Mouse (Mus musculus): ENCODE data around the gene Lrrc73. TPM values are rescaled to one million over a fixed set of nuclear protein-coding genes. Genes with fewer than 3 reads are reported as not detected.
A peak's percentile ranks its signal among the peaks of the same experiment; 100 is the strongest.

Gene Lrrc73
- total RNA-seq, 2 experiments from 2014 or later, result 6.0 to 7.9 TPM

GRCm38 (mm10) chr17:46258279-46259053, 5.1 kb downstream of the Lrrc73 start:
- DNase-seq (ENCODE audit: low spot score in 2 of 2), result no peak

DNA sequence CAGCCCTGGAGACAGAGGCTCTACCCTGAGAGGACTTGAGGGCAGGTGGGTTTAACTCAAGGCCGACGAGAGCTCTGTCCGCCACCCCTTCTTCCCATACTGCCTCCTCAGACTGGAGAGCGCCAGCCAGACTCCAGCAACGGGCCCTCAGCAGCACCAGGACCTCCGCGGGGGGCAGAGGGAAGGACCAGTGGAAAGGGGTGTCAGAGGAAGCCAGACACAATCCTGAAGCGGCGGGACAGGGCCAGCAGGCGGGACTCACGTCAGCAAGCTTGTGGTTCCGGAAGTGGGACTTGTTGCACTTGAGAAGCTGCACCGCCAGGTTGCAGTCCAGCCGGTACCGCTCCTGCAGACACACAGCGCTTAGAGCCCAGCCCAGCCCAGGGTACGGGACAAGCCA, 6.3 kb downstream of the Lrrc73 start:
- no peak for DNase-seq (ENCODE audit: low spot score in 2 of 2)

DNA sequence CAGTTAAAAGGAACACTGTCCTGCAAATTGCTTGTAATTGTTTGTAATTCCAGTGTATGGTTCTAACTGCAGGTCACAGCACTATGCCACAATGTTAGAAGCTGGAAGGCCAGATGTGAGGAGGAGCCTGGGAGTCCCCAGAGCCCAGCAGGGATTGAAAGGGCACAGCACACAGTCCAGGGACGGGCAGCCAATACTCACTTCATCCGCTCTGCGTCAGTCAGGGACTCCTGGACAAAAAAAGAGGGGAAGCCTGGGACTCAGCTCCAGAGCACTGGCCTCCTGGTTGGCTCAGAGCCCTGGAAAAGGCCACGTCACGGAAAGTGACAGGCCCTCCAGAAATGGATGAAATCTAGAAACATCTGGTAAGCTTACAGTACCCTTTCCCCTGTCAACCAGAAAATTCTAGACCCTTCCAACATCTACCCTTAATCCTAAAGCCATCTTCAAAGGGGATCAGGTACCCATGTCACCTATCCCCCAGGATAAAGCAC, 8.9 kb downstream of the Lrrc73 start:
- DNase-seq (ENCODE audit: low spot score in 2 of 2), result no peak

- no peak for DNase-seq (ENCODE audit: low spot score in 2 of 2)
Measured at GRCm38 (mm10) chr17:46265502-46265901, 12.2 kb downstream of the Lrrc73 start.

DNA sequence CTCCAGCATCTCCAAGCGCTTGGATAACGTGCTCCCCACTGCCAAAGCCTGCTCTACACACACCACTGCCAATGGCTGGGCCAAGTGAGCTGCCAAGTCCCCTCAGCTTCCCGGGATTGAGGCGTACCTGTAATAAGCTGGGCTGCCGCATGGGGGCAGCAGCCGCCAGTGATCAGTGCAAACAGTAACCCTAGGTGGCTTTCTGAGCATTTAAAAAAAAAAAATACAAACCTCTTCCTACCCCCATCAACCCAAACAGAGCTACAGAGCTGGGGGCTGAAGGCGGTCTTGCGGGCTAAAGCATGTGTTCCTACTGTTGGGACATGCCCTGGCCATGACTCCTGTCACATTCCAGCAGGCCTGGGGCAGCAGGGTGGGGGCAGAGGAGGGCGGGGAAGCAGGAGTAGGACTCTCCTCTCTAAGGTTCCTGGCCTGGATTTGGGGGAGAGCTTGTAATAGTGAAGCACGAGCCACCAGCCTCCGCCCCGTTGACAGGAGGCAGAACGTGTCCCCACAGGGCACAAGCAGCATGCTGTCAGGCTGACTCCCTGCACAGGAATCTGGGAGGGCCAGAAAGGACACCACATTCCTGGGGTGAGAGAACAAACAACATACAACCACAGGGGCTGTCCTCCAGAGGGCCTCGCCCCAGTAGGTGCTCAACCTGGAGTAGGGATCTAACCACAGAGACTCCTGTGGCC, 12.7 kb downstream of the Lrrc73 start:
- peak; percentile 80 for DNase-seq (ENCODE audit: low spot score in 2 of 2)

- DNase-seq (ENCODE audit: low spot score in 2 of 2), result no peak
Measured at GRCm38 (mm10) chr17:46266986-46267385, 13.7 kb downstream of the Lrrc73 start.

GRCm38 (mm10) chr17:46267511-46267910, 14.2 kb downstream of the Lrrc73 start:
- DNase-seq (ENCODE audit: low spot score in 2 of 2), result no peak

- DNase-seq (ENCODE audit: low spot score in 2 of 2), result no peak
Measured at GRCm38 (mm10) chr17:46268026-46268720, 14.8 kb downstream of the Lrrc73 start.

DNA sequence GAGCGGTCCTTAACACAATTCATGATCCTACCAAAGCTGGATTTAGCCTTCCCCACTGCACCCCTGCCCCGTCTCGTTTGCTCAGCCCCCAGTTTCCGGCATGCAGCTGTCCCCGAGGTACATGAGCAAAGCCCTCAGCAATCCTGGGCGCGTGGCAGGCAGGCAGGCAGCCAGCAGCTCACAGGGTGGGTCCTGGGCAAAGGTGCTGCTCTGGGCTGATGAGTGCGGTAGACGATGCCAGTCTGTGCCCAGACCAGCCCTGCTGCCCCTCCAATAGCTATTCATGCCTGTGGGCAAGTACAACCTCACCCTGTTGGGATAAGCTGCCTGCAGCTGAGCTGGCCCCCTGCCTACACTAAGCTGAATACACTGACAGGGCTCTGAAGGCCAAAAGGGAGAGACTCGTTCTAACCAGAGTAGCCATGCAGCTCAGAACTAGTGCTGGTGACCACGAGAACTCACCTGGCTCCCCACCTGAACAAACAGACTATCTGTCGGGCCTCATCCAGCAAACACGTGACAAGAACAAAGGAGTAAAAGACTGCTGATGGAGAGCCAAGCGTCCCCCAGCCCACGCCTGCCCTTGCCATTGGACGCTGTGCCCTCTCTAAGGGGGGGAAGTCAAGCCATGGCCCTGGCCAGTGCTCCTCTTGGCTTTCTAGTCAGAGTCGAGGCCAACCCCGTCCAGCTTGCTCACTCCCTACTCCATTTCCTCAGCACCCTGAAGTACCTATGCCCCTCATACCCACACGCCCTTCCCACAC, 16.6 kb downstream of the Lrrc73 start:
- DNase-seq (ENCODE audit: low spot score in 2 of 2), result no peak

DNA sequence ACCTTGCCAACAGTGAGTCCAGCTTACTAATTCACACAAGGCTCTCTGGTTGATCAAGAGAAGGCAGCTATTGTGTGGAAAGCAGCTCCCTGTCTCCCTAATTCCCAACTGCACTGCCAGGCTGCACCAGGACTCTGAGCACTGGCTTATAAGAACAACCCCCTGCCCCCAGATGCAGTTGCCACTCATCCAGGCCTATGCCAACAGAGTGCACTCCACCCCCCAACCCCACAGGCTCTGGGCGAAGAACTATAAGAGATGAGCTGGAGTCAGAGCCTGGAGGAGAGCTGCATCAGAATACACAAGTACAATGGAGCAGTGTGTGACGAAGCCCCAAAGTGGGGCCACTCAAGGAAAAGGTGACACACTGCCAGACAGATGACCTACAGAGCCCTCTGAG, 18.7 kb downstream of the Lrrc73 start:
- peak in 1 of 2 experiments; percentile 17 for DNase-seq (ENCODE audit: low spot score in 2 of 2)

DNA sequence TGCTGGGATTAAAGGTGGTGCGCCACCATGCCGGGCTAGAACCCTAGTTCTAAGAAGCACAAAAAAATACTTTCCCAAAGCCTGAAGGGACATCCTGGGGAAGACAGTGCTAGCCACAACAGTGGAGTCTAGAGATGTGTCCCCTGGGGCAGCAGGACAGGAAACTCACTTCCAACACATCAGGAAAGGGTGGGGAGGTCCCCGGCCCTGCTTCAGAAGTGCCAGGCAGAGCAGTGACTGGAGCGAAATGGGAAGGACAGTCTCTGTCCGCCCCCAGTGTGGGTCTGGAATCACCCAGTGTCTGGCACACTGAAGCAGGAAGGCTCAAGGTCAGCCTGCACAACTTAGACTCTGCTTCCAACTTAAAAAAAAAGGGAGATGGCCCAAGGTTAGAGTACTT, 19.3 kb downstream of the Lrrc73 start:
- DNase-seq (ENCODE audit: low spot score in 2 of 2), result peak in 1 of 2 experiments; percentile 41

DNA sequence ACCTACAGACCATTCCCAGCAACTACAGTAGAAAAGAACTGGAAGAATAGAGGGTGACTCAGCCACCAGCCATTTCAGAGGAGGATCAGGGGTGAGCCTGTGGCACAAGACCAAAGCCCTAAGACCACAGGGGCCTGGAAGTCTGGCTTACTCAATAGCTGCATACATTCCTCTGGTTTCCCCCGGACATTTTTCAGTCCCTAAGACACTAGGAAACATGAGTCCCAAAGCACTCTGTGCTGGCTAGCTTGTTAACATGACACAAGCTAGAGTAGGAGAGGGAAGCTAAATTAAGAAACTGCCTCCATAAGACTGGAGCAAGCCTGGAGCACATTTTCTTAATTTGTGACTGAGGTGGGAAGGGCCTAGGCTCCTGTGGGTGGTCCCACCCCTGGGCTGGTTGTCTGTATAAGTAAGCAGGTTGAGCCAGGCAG, 20.5 kb downstream of the Lrrc73 start:
- DNase-seq (ENCODE audit: low spot score in 2 of 2), result no peak

DNA sequence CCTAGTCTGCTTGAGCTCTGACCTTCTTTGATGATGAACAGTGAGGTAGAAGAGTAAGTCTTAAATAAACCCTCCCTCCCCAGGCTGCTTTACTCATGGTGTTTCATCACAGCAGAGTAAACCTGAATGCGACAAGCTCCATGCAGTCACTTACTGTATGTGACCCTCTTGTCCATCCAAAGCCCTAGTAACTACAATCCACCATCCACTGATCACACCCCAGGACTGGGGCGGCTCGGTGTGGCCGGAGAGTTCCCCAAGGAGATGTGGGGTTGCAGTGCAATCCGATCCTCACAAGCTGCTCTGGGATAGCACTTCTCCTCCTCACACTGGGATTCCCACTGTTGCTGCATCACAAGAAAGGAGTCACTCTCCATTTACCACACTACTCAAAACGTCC, 21.1 kb downstream of the Lrrc73 start:
- DNase-seq (ENCODE audit: low spot score in 2 of 2), result no peak

- no peak for DNase-seq (ENCODE audit: low spot score in 2 of 2)
Measured at GRCm38 (mm10) chr17:46275034-46275433, 21.7 kb downstream of the Lrrc73 start.

GRCm38 (mm10) chr17:46275506-46275905, 22.2 kb downstream of the Lrrc73 start:
- DNase-seq (ENCODE audit: low spot score in 2 of 2), result no peak

- peak in 1 of 2 experiments; percentile 21 for DNase-seq (ENCODE audit: low spot score in 2 of 2)
Measured at GRCm38 (mm10) chr17:46277586-46277985, 24.3 kb downstream of the Lrrc73 start.

DNA sequence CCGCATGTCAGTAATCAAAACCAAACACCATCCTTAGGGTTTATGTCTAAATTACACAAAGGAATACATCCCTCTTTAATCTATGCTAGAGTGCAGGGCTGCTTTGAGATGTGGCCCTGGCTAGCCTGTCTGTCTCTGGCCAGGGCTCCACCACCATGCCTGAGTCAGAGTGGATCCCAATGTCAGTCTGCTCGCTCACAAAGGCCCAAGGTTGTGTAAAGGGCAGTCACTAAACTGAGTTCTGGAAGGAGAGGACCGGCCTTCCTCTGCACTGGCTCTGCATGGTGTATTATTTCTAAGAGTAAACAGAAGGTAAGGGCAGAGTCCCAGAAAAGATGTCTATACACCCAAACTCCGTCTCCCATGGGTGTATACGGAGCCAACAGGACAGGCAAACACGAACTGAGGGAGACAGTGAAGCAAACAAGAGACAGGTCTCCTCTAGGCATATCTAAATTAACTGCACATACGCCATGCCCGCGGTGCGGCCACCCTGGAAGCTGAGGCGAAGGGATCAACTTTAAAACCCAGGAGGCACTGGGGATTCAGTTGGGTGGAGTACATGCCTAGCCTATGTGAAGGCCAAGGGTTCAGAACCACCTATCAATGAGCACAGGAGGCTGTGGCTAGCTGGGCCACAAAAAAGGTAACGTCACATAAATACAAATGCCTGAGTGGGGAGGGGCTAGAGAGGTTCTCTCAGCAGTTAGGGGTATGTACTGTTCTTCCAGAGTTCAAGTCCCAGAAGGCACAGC, 24.9 kb downstream of the Lrrc73 start:
- DNase-seq (ENCODE audit: low spot score in 2 of 2), result peak in 1 of 2 experiments; percentile 21

GRCm38 (mm10) chr17:46282483-46283123, 29.3 kb downstream of the Lrrc73 start, which contains the start of gene Tjap1:
Gene Tjap1, minus strand, starts transcription at chr17:46283026.
- peak; percentile 83 to 85 for DNase-seq (ENCODE audit: low spot score in 2 of 2)

- DNase-seq (ENCODE audit: low spot score in 2 of 2), result no peak
Measured at GRCm38 (mm10) chr17:46283140-46283539, 29.8 kb downstream of the Lrrc73 start.

DNA sequence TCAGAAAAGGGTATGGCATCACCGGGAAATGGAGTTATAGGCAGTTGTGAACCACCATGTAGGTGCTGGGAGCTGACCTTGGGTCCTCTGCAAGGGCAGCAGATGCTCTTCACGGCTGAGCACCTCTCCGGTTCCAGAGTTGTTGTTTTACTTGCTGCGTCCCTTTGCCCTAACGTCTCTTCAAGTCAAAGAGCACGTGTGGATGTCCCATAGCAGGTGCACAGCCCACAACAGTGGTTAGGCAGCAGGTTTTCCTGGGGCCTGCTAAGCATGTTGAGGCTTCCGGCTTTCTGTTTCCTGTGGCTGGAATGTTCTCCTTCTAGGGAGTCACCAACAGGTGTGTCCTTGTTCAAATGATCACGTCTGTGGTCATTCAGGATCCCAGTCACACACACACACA, 30.6 kb downstream of the Lrrc73 start:
- DNase-seq (ENCODE audit: low spot score in 2 of 2), result no peak
